Mouse (Mus musculus): Measurements from ENCODE around the gene Zbtb14. TPM values are rescaled to one million over a fixed set of nuclear protein-coding genes. Genes with fewer than 3 reads are reported as not detected.

The Zbtb14 gene
- 24.4 and 29.3 TPM in 2 replicates for polyA plus RNA-seq (2015; fragmentation: Nextera tagmentation; extraction: Ambion mirVana)

DNA sequence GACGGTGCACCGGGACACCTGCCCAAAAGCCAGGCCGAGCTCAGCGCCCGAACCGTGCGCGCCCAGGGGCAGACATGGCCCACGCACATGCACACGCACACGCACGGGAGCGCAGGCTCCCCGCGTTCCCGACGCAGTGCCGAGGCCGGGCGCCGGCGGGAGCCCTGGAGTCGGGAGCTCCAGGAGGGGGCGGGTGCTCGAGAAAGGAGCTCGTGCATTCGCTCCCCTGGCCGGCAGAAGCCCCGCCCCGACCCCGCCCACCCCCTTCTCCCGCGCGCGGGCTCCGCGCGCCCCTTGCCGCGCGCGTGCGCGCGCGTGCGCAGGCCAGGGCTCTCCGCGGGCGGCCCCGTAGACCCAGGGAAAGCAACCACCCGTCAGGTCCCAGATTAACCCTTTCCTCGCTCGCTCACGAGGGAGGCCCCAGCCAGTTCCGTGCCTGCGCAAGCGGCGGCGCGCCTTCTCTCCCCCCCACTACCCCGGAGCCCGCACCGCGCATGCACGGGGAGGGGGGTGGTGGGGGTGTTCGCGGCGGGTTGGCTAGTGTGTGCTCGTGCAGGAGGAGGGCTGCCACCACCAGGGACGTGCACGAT, at the start of gene Zbtb14:
Gene Zbtb14, plus strand, starts transcription at position 540 of the 590 bp plus-strand sequence.
- Histone ChIP-seq H3K4me1 (peaks cover 15% of the 10 kb centered on the region), H3K4me2 (peak within 1 kb of the TSS; percentile 91), H3K9ac (peak within 1 kb of the TSS; percentile 89), H3K4me3 (peak within 1 kb of the TSS; percentile 78), H3K36me3 (peaks cover 14% of the 10 kb centered on the region), H3K27ac (peak within 1 kb of the TSS; percentile 100), H3K9me3 (no peaks in the 10 kb centered on the region), H3K27me3 (no peaks in the 10 kb centered on the region)
- WGBS, result under 1% methylated on average over 52 of the region's 72 CpGs
- peak; percentile 94 for ATAC-seq (ENCODE audit: insufficient number of reproducible peaks, insufficient read depth, low FRiP score, low TSS enrichment, low read depth)

DNA sequence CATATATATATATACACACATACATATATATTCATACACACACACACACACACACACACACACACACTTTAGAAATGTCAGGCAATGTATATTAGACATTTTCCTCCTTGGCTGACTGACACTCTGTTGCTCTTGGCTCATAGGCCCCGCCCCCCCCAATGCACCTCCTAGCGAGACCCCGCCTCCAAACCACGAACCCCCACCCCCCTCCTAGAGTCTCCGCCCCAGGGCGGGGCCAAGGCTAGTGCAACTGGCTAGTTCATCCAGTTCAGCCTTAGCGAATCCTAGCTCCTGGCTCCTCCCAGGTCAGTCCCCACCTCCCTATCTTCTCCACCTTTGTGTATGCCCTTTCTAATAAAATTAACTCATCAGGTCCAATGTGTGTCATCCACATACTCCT, 36.8 kb upstream of the Zbtb14 start:
- no peak overlapping the region for H3K27ac ChIP-seq
- peaks cover 2% of the 10 kb centered on the region; the same call in 1 of the 2 replicates for H3K27me3 ChIP-seq
- H3K4me2 ChIP-seq, result no peak overlapping the region
- no peak for ATAC-seq (ENCODE audit: insufficient number of reproducible peaks, insufficient read depth, low FRiP score, low TSS enrichment, low read depth)
- H3K9ac ChIP-seq, result no peak overlapping the region
- WGBS, result 86% methylated on average over 7 of the region's 7 CpGs
- no peaks in the 10 kb centered on the region for H3K9me3 ChIP-seq
- H3K4me3 ChIP-seq, result no peak overlapping the region
- H3K36me3 ChIP-seq, result no peaks in the 10 kb centered on the region
- no peaks in the 10 kb centered on the region for H3K4me1 ChIP-seq

GRCm38 (mm10) chr17:69349014-69349531, 33.8 kb upstream of the Zbtb14 start:
- no peak overlapping the region for H3K4me2 ChIP-seq
- ATAC-seq (ENCODE audit: insufficient number of reproducible peaks, insufficient read depth, low FRiP score, low TSS enrichment, low read depth), result no peak
- H3K27ac ChIP-seq, result no peak overlapping the region
- no peaks in the 10 kb centered on the region for H3K36me3 ChIP-seq
- H3K9me3 ChIP-seq, result no peaks in the 10 kb centered on the region
- H3K9ac ChIP-seq, result no peak overlapping the region
- H3K4me1 ChIP-seq, result no peaks in the 10 kb centered on the region
- peaks cover 2% of the 10 kb centered on the region; the same call in 1 of the 2 replicates for H3K27me3 ChIP-seq
- WGBS, result 21% methylated on average over 8 of the region's 8 CpGs
- H3K4me3 ChIP-seq, result no peak overlapping the region

DNA sequence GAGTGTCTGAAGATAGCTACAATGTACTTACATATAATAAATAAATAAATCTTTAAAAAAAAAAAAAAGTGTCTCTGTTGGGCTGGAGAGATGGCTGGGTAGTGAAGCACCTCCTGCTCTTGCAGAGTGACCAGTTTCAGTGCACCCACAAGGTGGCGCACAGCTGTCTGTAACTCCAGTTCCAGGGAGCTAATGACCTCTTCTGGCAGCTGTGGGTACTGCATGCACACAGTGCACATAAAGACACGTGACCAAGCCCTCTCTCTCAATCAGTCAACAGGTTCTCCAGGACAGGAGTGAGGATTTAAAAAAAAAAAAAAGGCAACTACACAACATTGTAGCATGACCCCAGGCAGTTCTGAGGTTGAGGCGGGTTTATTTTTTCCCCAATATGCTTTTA, 17.8 kb upstream of the Zbtb14 start:
- H3K27me3 ChIP-seq, result no peaks in the 10 kb centered on the region
- 80% methylated on average over 3 of the region's 3 CpGs for WGBS
- ATAC-seq (ENCODE audit: insufficient number of reproducible peaks, insufficient read depth, low FRiP score, low TSS enrichment, low read depth), result no peak
- H3K4me2 ChIP-seq, result no peak overlapping the region
- H3K9me3 ChIP-seq, result no peaks in the 10 kb centered on the region
- H3K4me1 ChIP-seq, result no peaks in the 10 kb centered on the region
- no peak overlapping the region for H3K27ac ChIP-seq
- H3K9ac ChIP-seq, result no peak overlapping the region
- H3K36me3 ChIP-seq, result no peaks in the 10 kb centered on the region
- H3K4me3 ChIP-seq, result no peak overlapping the region

- Histone ChIP-seq H3K9me3 (no peaks in the 10 kb centered on the region), H3K27me3 (no peaks in the 10 kb centered on the region), H3K36me3 (no peaks in the 10 kb centered on the region), H3K4me1 (peaks cover 15% of the 10 kb centered on the region), H3K4me3 (no peak overlapping the region), H3K27ac (no peak overlapping the region), H3K4me2 (no peak overlapping the region), H3K9ac (no peak overlapping the region)
- no peak for ATAC-seq (ENCODE audit: insufficient number of reproducible peaks, insufficient read depth, low FRiP score, low TSS enrichment, low read depth)
- 93% methylated on average over 8 of the region's 8 CpGs for WGBS
These were observed 2.0 kb upstream of the Zbtb14 start for GRCm38 (mm10) chr17:69380838-69381237.

GRCm38 (mm10) chr17:69383201-69383940, 521 bp downstream of the Zbtb14 start:
- Histone ChIP-seq H3K4me3 (peak overlapping the region; percentile 78), H3K9ac (peak overlapping the region; percentile 89), H3K27ac (peak overlapping the region; percentile 100), H3K9me3 (no peaks in the 10 kb centered on the region), H3K27me3 (no peaks in the 10 kb centered on the region), H3K36me3 (peaks cover 22% of the 10 kb centered on the region), H3K4me1 (peaks cover 15% of the 10 kb centered on the region), H3K4me2 (peak overlapping the region; percentile 91)
- under 1% methylated on average over 48 of the region's 128 CpGs for WGBS
- ATAC-seq (ENCODE audit: insufficient number of reproducible peaks, insufficient read depth, low FRiP score, low TSS enrichment, low read depth), result peak; percentile 70

GRCm38 (mm10) chr17:69383941-69384665, 1.3 kb downstream of the Zbtb14 start:
- H3K9me3 ChIP-seq, result no peaks in the 10 kb centered on the region
- peak overlapping the region; percentile 78 for H3K4me3 ChIP-seq
- 0 out of 2 replicates have a peak, but pooled peaks have one; percentile 3 for ATAC-seq (ENCODE audit: insufficient number of reproducible peaks, insufficient read depth, low FRiP score, low TSS enrichment, low read depth)
- H3K4me1 ChIP-seq, result peaks cover 15% of the 10 kb centered on the region
- H3K27ac ChIP-seq, result peak overlapping the region; percentile 100
- peak overlapping the region; percentile 89 for H3K9ac ChIP-seq
- WGBS, result under 1% methylated on average over 37 of the region's 37 CpGs
- H3K4me2 ChIP-seq, result peak overlapping the region; percentile 91
- H3K27me3 ChIP-seq, result no peaks in the 10 kb centered on the region
- H3K36me3 ChIP-seq, result peaks cover 23% of the 10 kb centered on the region

DNA sequence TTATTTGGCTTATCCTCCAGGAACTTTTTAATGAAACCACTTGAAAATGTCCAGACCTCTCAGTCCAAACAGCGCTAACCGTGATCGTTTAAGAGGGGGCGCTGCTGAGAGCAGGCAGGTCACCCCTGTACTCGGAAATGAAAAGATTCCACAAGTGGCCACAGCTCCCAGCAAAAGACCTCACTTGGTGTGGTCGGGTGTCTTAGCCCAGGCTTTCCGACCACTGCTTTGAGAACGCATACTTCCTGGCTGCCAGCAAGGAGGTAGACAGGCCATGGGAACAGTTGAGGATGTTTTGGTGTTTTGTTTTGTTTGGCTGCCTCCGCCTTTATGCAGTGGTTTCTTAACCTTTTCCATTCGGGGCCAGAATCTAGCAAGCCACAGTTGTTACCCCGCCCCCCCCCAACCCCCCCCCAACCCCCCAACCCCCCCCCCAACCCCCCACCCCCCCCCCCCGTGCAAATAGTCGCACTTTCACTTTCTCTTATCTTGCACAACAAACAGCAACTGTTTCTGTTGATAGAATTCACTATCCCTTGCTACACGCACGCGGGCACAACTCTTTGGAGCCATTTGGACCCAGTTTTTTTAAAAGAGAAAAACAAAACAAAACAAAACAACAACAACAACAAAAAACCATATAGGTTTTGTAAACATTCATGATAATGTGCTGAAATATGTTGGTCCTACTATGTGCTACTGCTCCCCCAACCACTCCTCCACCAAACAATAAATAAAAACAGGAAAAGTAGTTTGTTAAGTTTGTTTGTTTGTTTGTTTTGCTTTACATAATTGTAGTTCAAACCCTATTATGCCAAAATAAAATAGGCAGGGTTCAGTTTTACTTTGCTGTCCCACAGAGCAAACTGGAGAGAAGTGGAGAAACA, 13.5 kb downstream of the Zbtb14 start:
- Histone ChIP-seq H3K9ac (no peak overlapping the region), H3K27me3 (no peaks in the 10 kb centered on the region), H3K36me3 (0 out of 2 replicates have a peak, but pooled peaks cover 2% of the 10 kb centered on the region), H3K4me3 (no peak overlapping the region), H3K4me2 (peak overlapping the region; percentile 39; the same call in 1 of the 2 replicates), H3K4me1 (no peaks in the 10 kb centered on the region), H3K27ac (no peak overlapping the region), H3K9me3 (no peaks in the 10 kb centered on the region)
- WGBS, result 31% methylated on average over 16 of the region's 16 CpGs
- ATAC-seq (ENCODE audit: insufficient number of reproducible peaks, insufficient read depth, low FRiP score, low TSS enrichment, low read depth), result 0 out of 2 replicates have a peak, but pooled peaks have one; percentile 43

- Histone ChIP-seq H3K27me3 (no peaks in the 10 kb centered on the region), H3K36me3 (no peaks in the 10 kb centered on the region), H3K4me1 (no peaks in the 10 kb centered on the region), H3K4me3 (no peak overlapping the region), H3K9ac (no peak overlapping the region), H3K27ac (no peak overlapping the region), H3K9me3 (no peaks in the 10 kb centered on the region), H3K4me2 (no peak overlapping the region)
- no peak for ATAC-seq (ENCODE audit: insufficient number of reproducible peaks, insufficient read depth, low FRiP score, low TSS enrichment, low read depth)
- WGBS, result 56% methylated on average over 5 of the region's 5 CpGs
These were observed 14.3 kb downstream of the Zbtb14 start for GRCm38 (mm10) chr17:69397163-69397562.

DNA sequence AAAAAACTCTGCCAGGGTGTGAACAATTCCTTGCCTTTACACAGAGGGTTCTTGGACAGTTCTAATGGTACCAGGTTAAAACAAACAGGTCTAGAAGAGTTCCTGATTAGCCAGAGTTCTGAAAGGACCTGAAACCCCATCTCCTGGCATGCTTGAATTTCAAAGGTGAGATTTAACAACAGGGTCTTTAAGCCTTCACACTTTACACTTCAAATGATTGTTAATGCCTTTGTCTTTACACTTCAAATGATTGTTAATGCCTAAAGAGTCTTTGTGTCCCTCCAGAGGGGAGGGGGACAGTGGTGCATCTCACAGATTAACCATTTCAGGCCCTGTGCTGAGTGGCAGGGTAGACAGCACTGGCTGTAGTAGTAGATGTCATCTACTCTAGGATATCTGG, 15.2 kb downstream of the Zbtb14 start:
- Histone ChIP-seq H3K27me3 (no peaks in the 10 kb centered on the region), H3K4me3 (no peak overlapping the region), H3K36me3 (no peaks in the 10 kb centered on the region), H3K4me1 (no peaks in the 10 kb centered on the region), H3K9me3 (no peaks in the 10 kb centered on the region), H3K27ac (no peak overlapping the region), H3K9ac (no peak overlapping the region), H3K4me2 (no peak overlapping the region)
- no peak for ATAC-seq (ENCODE audit: insufficient number of reproducible peaks, insufficient read depth, low FRiP score, low TSS enrichment, low read depth)

GRCm38 (mm10) chr17:69401146-69401545, 18.3 kb downstream of the Zbtb14 start:
- H3K4me2 ChIP-seq, result no peak overlapping the region
- ATAC-seq (ENCODE audit: insufficient number of reproducible peaks, insufficient read depth, low FRiP score, low TSS enrichment, low read depth), result no peak
- H3K27ac ChIP-seq, result no peak overlapping the region
- H3K4me1 ChIP-seq, result no peaks in the 10 kb centered on the region
- H3K4me3 ChIP-seq, result no peak overlapping the region
- H3K27me3 ChIP-seq, result no peaks in the 10 kb centered on the region
- H3K9me3 ChIP-seq, result no peaks in the 10 kb centered on the region
- no peak overlapping the region for H3K9ac ChIP-seq
- WGBS, result 83% methylated on average over 2 of the region's 2 CpGs
- H3K36me3 ChIP-seq, result no peaks in the 10 kb centered on the region

Data from embryonic facial prominence, embryonic 13.5 days (tissue).